Mouse (Mus musculus) midbrain, postnatal 0 days (tissue): ENCODE data around the gene Gpc6. TPM values are rescaled to one million over a fixed set of nuclear protein-coding genes. Genes with fewer than 3 reads are reported as not detected.
A peak's percentile ranks its signal among the peaks of the same experiment; 100 is the strongest.

Experiments used
- ATAC-seq: fragments of 200-750 bp; cut with Nextera tagmentation; 2 replicates; pipeline ENCODE4 v1.8.0; 2017; ENCODE audit warnings: moderate number of reproducible peaks, mild to moderate bottlenecking, moderate TSS enrichment, moderate library complexity; ENCODE audit not compliant: low FRiP score
- DNase-seq: peaks from one replicate; pipeline ENCODE4 v3.0.0-alpha.2; 2015; ENCODE audit warnings: low spot score
- H3K27ac ChIP-seq: fragments of 300-500 bp; sonication (generic); 2 replicates; pipeline ENCODE4 v1.5.1; 2014; ENCODE audit warnings: low read depth, mild to moderate bottlenecking, low read length, mixed read lengths
- H3K27me3 ChIP-seq: fragments of 300-500 bp; sonication (generic); 2 replicates; pipeline ENCODE4 v1.6.1; 2014; ENCODE audit warnings: low read length, control low read depth, mixed read lengths; ENCODE audit not compliant: insufficient read depth
- H3K36me3 ChIP-seq: fragments of 300-500 bp; sonication (generic); 2 replicates; pipeline ENCODE4 v1.6.1; 2014; ENCODE audit warnings: low read length, control low read depth, mixed read lengths; ENCODE audit not compliant: insufficient read depth
- H3K4me1 ChIP-seq: fragments of 300-500 bp; sonication (generic); 2 replicates; pipeline ENCODE4 v1.6.1; 2014; ENCODE audit warnings: mild to moderate bottlenecking, control low read depth, antibody characterized with exemption, low read length, mixed read lengths; ENCODE audit not compliant: insufficient read depth
- H3K4me2 ChIP-seq: fragments of 300-500 bp; sonication (generic); 2 replicates; pipeline ENCODE4 v1.6.1; 2014; ENCODE audit warnings: low read depth, mild to moderate bottlenecking, low read length, mixed read lengths; ENCODE audit not compliant: poor library complexity, severe bottlenecking
- H3K4me3 ChIP-seq: fragments of 300-500 bp; sonication (generic); 2 replicates; pipeline ENCODE4 v1.5.1; 2014; ENCODE audit warnings: low read depth, mild to moderate bottlenecking, low read length, moderate library complexity
- H3K9ac ChIP-seq: fragments of 300-500 bp; sonication (generic); replicated peaks from 2 replicates; pipeline ENCODE4 v1.6.1; 2014; ENCODE audit warnings: mild to moderate bottlenecking, low read length, moderate library complexity, mixed read lengths; ENCODE audit not compliant: poor library complexity, severe bottlenecking
- H3K9me3 ChIP-seq: fragments of 300-500 bp; sonication (generic); 2 replicates; pipeline ENCODE4 v1.6.1; 2016; ENCODE audit warnings: low read length, control low read depth
- CTCF ChIP-seq: IDR thresholded peaks from 2 replicates; pipeline ENCODE4 v1.5.1; 2016; ENCODE audit warnings: antibody characterized with exemption, mild to moderate bottlenecking
- WGBS: fragments of 180-500 bp; shearing (Covaris S2); extraction: QIAGEN DNeasy Blood & Tissue Kit; methylation state at CpG from one replicate; pipeline ENCODE4 v1.1.7; 2014; 5-methylcytosine and 5-hydroxymethylcytosine counted together
- polyA plus RNA-seq: library from polyadenylated mRNA; unstranded; fragments of >200 nt; fragmentation: Nextera tagmentation; extraction: Ambion mirVana; gene quantifications from 2 replicates; pipeline ENCODE4 v1.2.1, GENCODE M21; 2015
- total RNA-seq: library from RNA; depleted of rRNA; stranded (reverse); fragments of >200 nt; gene quantifications from 2 replicates; pipeline ENCODE4 v1.2.3, GENCODE M21; 2014

Gene Gpc6
- total and polyA plus RNA-seq, 2 experiments from 2014 or later: 19.3 to 20.3 TPM

DNA sequence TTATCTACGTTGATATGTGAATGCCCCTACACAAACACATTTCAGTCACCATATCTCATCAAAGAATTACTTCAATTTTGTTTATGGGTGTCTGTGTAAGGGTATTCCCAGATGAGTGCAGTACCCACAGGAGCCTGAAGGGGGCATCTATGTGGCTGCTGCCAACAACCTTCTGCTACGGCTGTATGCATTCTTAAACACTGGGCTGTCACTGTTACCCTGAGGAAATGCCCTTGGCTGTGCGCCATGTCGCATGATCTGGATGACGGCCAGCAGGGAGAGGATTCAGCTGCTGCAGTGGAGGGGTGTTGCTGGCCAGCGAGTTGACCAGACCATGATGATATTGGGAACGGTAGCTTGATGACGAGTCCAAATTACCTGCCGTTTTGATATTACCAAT lies 954.2 kb downstream of the Gpc6 start:
- TF ChIP-seq CTCF: peak; percentile 39; the same call in 1 of the 2 replicates
- H3K27ac ChIP-seq: no peak overlapping the region
- no peak overlapping the region for H3K9ac ChIP-seq
- no peak overlapping the region for H3K4me3 ChIP-seq
- H3K27me3 ChIP-seq: no peaks in the 10 kb centered on the region
- no peak overlapping the region for H3K4me2 ChIP-seq
- WGBS: 89% methylated on average over 9 of the region's 9 CpGs
- H3K36me3 ChIP-seq: no peaks in the 10 kb centered on the region
- H3K9me3 ChIP-seq: no peaks in the 10 kb centered on the region
- DNase-seq (peak; percentile 50), ATAC-seq (no peak)
- H3K4me1 ChIP-seq: no peaks in the 10 kb centered on the region

GRCm38 (mm10) chr14:117881112-117881511 lies 956.0 kb downstream of the Gpc6 start:
- H3K9me3 ChIP-seq: no peaks in the 10 kb centered on the region
- no peaks in the 10 kb centered on the region for H3K4me1 ChIP-seq
- no peaks in the 10 kb centered on the region for H3K36me3 ChIP-seq
- no peak overlapping the region for H3K9ac ChIP-seq
- no peak overlapping the region for H3K4me3 ChIP-seq
- H3K27ac ChIP-seq: no peak overlapping the region
- DNase-seq (no peak), ATAC-seq (no peak)
- WGBS: 30% methylated on average over 6 of the region's 6 CpGs
- H3K4me2 ChIP-seq: no peak overlapping the region
- H3K27me3 ChIP-seq: no peaks in the 10 kb centered on the region
- TF ChIP-seq CTCF: no peak

- 60% methylated on average over 3 of the region's 3 CpGs for WGBS
- ATAC-seq: no peak
Observed at GRCm38 (mm10) chr14:117882222-117882621, 957.1 kb downstream of the Gpc6 start.

DNA sequence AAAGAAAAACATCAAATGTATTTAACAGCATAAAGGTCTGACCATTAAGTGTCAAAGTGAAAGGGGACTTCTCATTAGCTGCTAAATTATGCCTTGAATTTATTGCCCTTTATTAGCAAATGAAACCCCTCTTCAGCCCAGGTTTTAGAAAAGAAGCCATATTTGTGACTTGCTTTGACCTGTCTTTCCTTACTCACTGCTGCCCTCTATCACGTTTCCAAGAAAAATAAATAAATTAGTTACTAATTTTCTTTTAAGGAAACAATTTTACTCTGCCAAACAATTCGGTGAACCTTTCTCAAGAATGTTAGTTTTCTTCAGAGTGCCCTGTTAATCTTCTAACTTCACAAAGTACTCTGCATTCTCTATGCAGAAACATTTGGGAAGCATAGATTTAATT lies 964.5 kb downstream of the Gpc6 start:
- Histone ChIP-seq H3K4me1 (no peaks in the 10 kb centered on the region), H3K27ac (no peak overlapping the region), H3K36me3 (no peaks in the 10 kb centered on the region), H3K4me2 (no peak overlapping the region), H3K4me3 (no peak overlapping the region), H3K9ac (no peak overlapping the region), H3K9me3 (no peaks in the 10 kb centered on the region), H3K27me3 (no peaks in the 10 kb centered on the region)
- peak; percentile 51 for TF ChIP-seq CTCF
- DNase-seq (no peak), ATAC-seq (no peak)
- WGBS: 68% methylated on average over 2 of the region's 2 CpGs

More at GRCm38 (mm10) chr14:117882222-117882621, 957.1 kb downstream of the Gpc6 start:
- no peak overlapping the region for H3K4me2 ChIP-seq
- H3K9me3 ChIP-seq: no peaks in the 10 kb centered on the region
- H3K27ac ChIP-seq: no peak overlapping the region
- TF ChIP-seq CTCF: peak; percentile 82
- no peaks in the 10 kb centered on the region for H3K27me3 ChIP-seq
- no peaks in the 10 kb centered on the region for H3K36me3 ChIP-seq
- peak; percentile 26 for DNase-seq
- no peaks in the 10 kb centered on the region for H3K4me1 ChIP-seq
- H3K4me3 ChIP-seq: no peak overlapping the region
- H3K9ac ChIP-seq: no peak overlapping the region

GRCm38 (mm10) chr14:117891426-117891825 lies 966.3 kb downstream of the Gpc6 start:
- DNase-seq: peak; percentile 34
- no peak for TF ChIP-seq CTCF
- no peaks in the 10 kb centered on the region for H3K27me3 ChIP-seq
- ATAC-seq: no peak
- no peak overlapping the region for H3K9ac ChIP-seq
- H3K4me1 ChIP-seq: peaks cover 3% of the 10 kb centered on the region; the same call in 1 of the 2 replicates
- H3K36me3 ChIP-seq: no peaks in the 10 kb centered on the region
- no peaks in the 10 kb centered on the region for H3K9me3 ChIP-seq
- H3K4me3 ChIP-seq: no peak overlapping the region
- H3K4me2 ChIP-seq: no peak overlapping the region
- no peak overlapping the region for H3K27ac ChIP-seq
- 58% methylated on average over 7 of the region's 7 CpGs for WGBS

GRCm38 (mm10) chr14:117892026-117892425 lies 966.9 kb downstream of the Gpc6 start:
- Histone ChIP-seq H3K27me3 (no peaks in the 10 kb centered on the region), H3K9me3 (no peaks in the 10 kb centered on the region), H3K4me1 (peaks cover 3% of the 10 kb centered on the region; the same call in 1 of the 2 replicates), H3K27ac (no peak overlapping the region), H3K36me3 (no peaks in the 10 kb centered on the region), H3K4me2 (no peak overlapping the region), H3K9ac (no peak overlapping the region), H3K4me3 (no peak overlapping the region)
- no peak for TF ChIP-seq CTCF
- DNase-seq (no peak), ATAC-seq (no peak)
- WGBS: 87% methylated on average over 4 of the region's 4 CpGs
